Mouse (Mus musculus) myocyte (in vitro differentiated cells): ENCODE measurements around the gene Hps5. TPM values are rescaled to one million over a fixed set of nuclear protein-coding genes. Genes with fewer than 3 reads are reported as not detected.

Source experiments
- H3K27me3 ChIP-seq: one replicate; pipeline ENCODE4 v1.6.1; 2011; ENCODE audit not compliant: control insufficient read depth, insufficient read depth, insufficient read length
- H3K36me3 ChIP-seq: one replicate; pipeline ENCODE4 v1.6.1; 2011; ENCODE audit not compliant: control insufficient read depth, insufficient read depth
- H3K4me2 ChIP-seq: one replicate; pipeline ENCODE4 v1.6.1; 2011; ENCODE audit warnings: low read depth, control low read depth
- H3K4me3 ChIP-seq: one replicate; pipeline ENCODE4 v1.5.1; 2011; ENCODE audit warnings: mild to moderate bottlenecking, control low read depth, moderate library complexity
- H3K79me2 ChIP-seq: one replicate; pipeline ENCODE4 v1.6.1; 2011; ENCODE audit not compliant: control insufficient read depth, insufficient read depth
- H3ac ChIP-seq: one replicate; pipeline ENCODE4 v1.6.1; 2011; ENCODE audit not compliant: control insufficient read depth, insufficient read length
- CEBPB ChIP-seq: IDR thresholded peaks from 2 replicates; pipeline ENCODE4 v1.6.1; 2011; ENCODE audit warnings: mild to moderate bottlenecking, moderate library complexity; ENCODE audit not compliant: poor library complexity, insufficient read depth, severe bottlenecking
- E2F4 ChIP-seq: IDR thresholded peaks from one replicate; pipeline ENCODE4 v1.6.1; 2011; ENCODE audit warnings: mild to moderate bottlenecking, control low read depth, moderate library complexity; ENCODE audit not compliant: insufficient read depth
- MAX ChIP-seq: IDR thresholded peaks from one replicate; pipeline ENCODE4 v1.6.1; 2011; ENCODE audit warnings: low read depth, mild to moderate bottlenecking, control low read depth
- MYOD1 ChIP-seq, 3 experiments: IDR thresholded peaks; one replicate each; pipeline ENCODE4 v1.6.1; 2011; ENCODE audit warnings: control low read depth in 2 of 3, low read depth in 2 of 3, mild to moderate bottlenecking in 2 of 3, moderate library complexity in 1 of 3; ENCODE audit not compliant: insufficient read length in 2 of 3, control insufficient read depth in 1 of 3
- MYOG ChIP-seq, 3 experiments: IDR thresholded peaks; one replicate each; pipeline ENCODE4 v1.6.1; 2011; ENCODE audit warnings: control low read depth in 2 of 3, low read depth in 2 of 3, mild to moderate bottlenecking in 2 of 3; ENCODE audit not compliant: insufficient read length in 2 of 3, control insufficient read depth in 1 of 3, insufficient read depth in 1 of 3
- POLR2A ChIP-seq: IDR thresholded peaks from one replicate; pipeline ENCODE4 v1.6.1; 2011; ENCODE audit warnings: low read depth, mild to moderate bottlenecking, control low read depth, moderate library complexity; ENCODE audit not compliant: insufficient read length
- POLR2AphosphoS2 ChIP-seq: IDR thresholded peaks from one replicate; pipeline ENCODE4 v1.6.1; 2011; ENCODE audit warnings: low read depth, control low read depth; ENCODE audit not compliant: insufficient read length
- REST ChIP-seq: IDR thresholded peaks from one replicate; pipeline ENCODE4 v1.6.1; 2011; ENCODE audit warnings: mild to moderate bottlenecking, control low read depth, moderate library complexity; ENCODE audit not compliant: insufficient read depth, insufficient read length
- SRF ChIP-seq: IDR thresholded peaks from one replicate; pipeline ENCODE4 v1.6.1; 2011; ENCODE audit warnings: low read depth; ENCODE audit not compliant: control insufficient read depth, insufficient read length
- TCF12 ChIP-seq: IDR thresholded peaks from one replicate; pipeline ENCODE4 v1.6.1; 2011; ENCODE audit warnings: mild to moderate bottlenecking, control low read depth; ENCODE audit not compliant: poor library complexity, insufficient read depth, severe bottlenecking
- TCF3 ChIP-seq: IDR thresholded peaks from one replicate; pipeline ENCODE4 v1.6.1; 2011; ENCODE audit warnings: low read depth, control low read depth; ENCODE audit not compliant: insufficient read length
- USF1 ChIP-seq: IDR thresholded peaks from one replicate; pipeline ENCODE4 v1.6.1; 2011; ENCODE audit warnings: low read depth, mild to moderate bottlenecking, control low read depth, moderate library complexity
- polyA plus RNA-seq: library from polyadenylated mRNA; unstranded; fragments of >200 nt; fragmentation: generic; extraction: Trizol; gene quantifications from one replicate; pipeline ENCODE4 v1.2.1, GENCODE M21; 2012; ENCODE audit warnings: missing spikeins

Gene Hps5
- polyA plus RNA-seq, 1 experiment: 7.9 TPM

DNA sequence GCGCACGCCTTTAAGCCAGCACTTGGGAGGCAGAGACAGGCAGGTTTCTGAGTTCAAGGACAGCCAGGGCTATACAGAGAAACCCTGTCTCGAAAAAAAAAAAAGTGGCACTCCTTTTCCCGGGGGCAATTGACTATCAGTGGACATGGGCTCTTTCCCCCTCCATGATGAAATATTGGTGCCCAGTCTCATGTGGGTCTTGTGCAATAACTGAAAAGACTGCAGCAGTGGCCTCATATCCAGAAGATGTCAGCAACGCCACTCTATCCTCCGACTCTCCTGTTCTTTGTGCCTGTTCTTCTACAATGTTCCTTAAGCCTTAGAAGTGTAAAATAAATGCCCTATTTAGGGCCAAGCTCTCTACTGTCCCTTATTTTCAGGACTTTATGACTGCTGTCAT is 14.5 kb upstream of the Hps5 start:
- no peak overlapping the region for H3K4me3 ChIP-seq
- no peak overlapping the region for H3ac ChIP-seq
- no peak for TF ChIP-seq TCF12
- TF ChIP-seq SRF: no peak
- TF ChIP-seq POLR2A: no peak
- no peak for TF ChIP-seq CEBPB
- TF ChIP-seq USF1: no peak
- TF ChIP-seq REST: no peak
- no peak for TF ChIP-seq E2F4
- TF ChIP-seq MAX: no peak
- no peak for TF ChIP-seq POLR2AphosphoS2
- TF ChIP-seq MYOD1 (IDR thresholded peaks at IDR 0.05; ENCODE audit: control insufficient read depth in 1 of 3, insufficient read length in 2 of 3, low read depth in 2 of 3): no peak
- no peak for TF ChIP-seq MYOG (IDR thresholded peaks at IDR 0.05; ENCODE audit: control insufficient read depth in 1 of 3, insufficient read depth in 1 of 3, insufficient read length in 2 of 3, low read depth in 2 of 3)
- TF ChIP-seq TCF3: no peak
- no peak overlapping the region for H3K4me2 ChIP-seq
- H3K79me2 ChIP-seq: no peaks in the 10 kb centered on the region
- no peaks in the 10 kb centered on the region for H3K27me3 ChIP-seq
- H3K36me3 ChIP-seq: peaks cover 65% of the 10 kb centered on the region

DNA sequence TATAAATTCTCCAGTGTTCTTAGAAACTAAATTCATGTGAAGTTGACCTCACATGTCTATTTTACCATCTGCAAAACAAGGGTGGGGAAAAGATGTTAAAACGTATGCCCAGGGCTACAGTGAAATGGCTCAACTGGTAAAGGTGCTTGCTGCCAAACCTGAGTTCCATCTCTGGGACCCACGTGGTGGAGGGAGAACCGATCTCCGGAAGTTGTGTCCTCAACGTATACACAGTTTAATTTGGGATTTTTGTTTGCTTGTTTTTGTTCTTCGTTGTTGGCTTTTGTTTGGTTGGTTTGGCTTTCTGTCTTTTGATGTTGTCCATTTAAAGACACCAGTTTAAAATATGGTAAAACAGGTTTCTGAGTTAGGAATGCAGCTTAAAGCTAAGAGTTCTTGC is 915 bp upstream of the Hps5 start:
- no peak for TF ChIP-seq E2F4
- no peak for TF ChIP-seq TCF12
- no peak for TF ChIP-seq CEBPB
- no peak for TF ChIP-seq USF1
- no peak for TF ChIP-seq REST
- TF ChIP-seq MYOG (IDR thresholded peaks at IDR 0.05; ENCODE audit: control insufficient read depth in 1 of 3, insufficient read depth in 1 of 3, insufficient read length in 2 of 3, low read depth in 2 of 3): no peak
- TF ChIP-seq MAX: no peak
- no peak for TF ChIP-seq POLR2A
- TF ChIP-seq SRF: no peak
- no peak for TF ChIP-seq POLR2AphosphoS2
- TF ChIP-seq TCF3: no peak
- TF ChIP-seq MYOD1 (IDR thresholded peaks at IDR 0.05; ENCODE audit: control insufficient read depth in 1 of 3, insufficient read length in 2 of 3, low read depth in 2 of 3): no peak

DNA sequence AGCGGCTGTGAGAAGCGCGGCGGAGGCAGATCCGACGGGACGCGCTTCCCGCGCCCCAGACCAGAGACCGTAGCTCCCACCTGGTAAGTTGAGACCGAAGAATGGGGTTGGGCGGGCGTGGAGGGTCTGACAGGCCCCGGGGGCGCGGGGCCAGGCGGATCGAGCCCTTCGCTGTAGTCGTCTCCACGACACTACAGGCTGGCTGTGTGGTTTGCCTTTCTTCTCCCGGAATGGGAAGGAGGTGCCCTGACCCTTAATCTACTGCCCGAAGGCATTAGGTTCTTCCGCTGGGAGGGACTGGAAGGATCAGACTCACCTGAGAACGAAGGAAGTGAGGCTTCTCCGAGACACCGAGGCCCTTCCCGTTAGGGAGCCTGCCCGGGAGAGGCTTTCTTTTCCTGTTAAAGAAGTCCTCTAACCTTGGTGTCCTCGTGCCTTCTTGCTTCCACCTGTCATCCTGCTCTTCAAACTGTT is 379 bp upstream of the Hps5 start:
- H3K4me2 ChIP-seq: peak overlapping the region; percentile 83
- H3K4me3 ChIP-seq: peak overlapping the region; percentile 80
- H3K36me3 ChIP-seq: peaks cover 7% of the 10 kb centered on the region
- TF ChIP-seq SRF (no peak), MYOG (IDR thresholded peaks at IDR 0.05; ENCODE audit: control insufficient read depth in 1 of 3, insufficient read depth in 1 of 3, insufficient read length in 2 of 3, low read depth in 2 of 3) (no peak), MAX (no peak), TCF12 (no peak), POLR2A (no peak), POLR2AphosphoS2 (no peak), TCF3 (no peak), REST (no peak), CEBPB (no peak), MYOD1 (IDR thresholded peaks at IDR 0.05; ENCODE audit: control insufficient read depth in 1 of 3, insufficient read length in 2 of 3, low read depth in 2 of 3) (no peak), USF1 (no peak), E2F4 (no peak)
- H3K79me2 ChIP-seq: peaks cover 65% of the 10 kb centered on the region
- peak overlapping the region; percentile 85 for H3ac ChIP-seq
- H3K27me3 ChIP-seq: no peaks in the 10 kb centered on the region

More for the DNA sequence above, 915 bp upstream of the Hps5 start:
- peak overlapping the region; percentile 80 for H3K4me3 ChIP-seq
- no peaks in the 10 kb centered on the region for H3K27me3 ChIP-seq
- H3K4me2 ChIP-seq: peak overlapping the region; percentile 83
- H3K79me2 ChIP-seq: peaks cover 65% of the 10 kb centered on the region
- H3K36me3 ChIP-seq: peaks cover 12% of the 10 kb centered on the region
- H3ac ChIP-seq: peak overlapping the region; percentile 85

DNA sequence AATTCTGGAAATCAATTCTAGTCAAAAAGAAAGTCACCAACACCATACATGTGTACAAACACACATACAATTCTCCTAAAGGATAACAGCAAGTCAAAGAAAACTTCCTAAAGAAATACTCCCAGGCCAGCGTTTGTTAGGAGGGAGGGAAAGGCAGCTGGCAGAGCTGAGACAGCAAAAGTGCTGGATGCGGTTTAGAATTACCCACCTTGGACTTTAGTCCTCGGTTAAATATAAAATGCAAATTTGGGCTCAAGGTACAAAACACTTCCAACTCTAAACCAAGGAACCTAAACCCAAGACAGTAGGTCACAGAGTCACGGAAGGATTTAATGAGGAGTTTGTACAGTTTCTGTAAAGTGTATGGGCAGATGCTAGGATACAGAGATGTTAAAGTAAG is 2.0 kb downstream of the Hps5 start:
- no peak overlapping the region for H3K4me3 ChIP-seq
- no peak overlapping the region for H3ac ChIP-seq
- H3K4me2 ChIP-seq: peak overlapping the region; percentile 0
- H3K79me2 ChIP-seq: peaks cover 50% of the 10 kb centered on the region
- no peak for TF ChIP-seq TCF3
- no peak for TF ChIP-seq CEBPB
- H3K27me3 ChIP-seq: no peaks in the 10 kb centered on the region
- no peaks in the 10 kb centered on the region for H3K36me3 ChIP-seq

DNA sequence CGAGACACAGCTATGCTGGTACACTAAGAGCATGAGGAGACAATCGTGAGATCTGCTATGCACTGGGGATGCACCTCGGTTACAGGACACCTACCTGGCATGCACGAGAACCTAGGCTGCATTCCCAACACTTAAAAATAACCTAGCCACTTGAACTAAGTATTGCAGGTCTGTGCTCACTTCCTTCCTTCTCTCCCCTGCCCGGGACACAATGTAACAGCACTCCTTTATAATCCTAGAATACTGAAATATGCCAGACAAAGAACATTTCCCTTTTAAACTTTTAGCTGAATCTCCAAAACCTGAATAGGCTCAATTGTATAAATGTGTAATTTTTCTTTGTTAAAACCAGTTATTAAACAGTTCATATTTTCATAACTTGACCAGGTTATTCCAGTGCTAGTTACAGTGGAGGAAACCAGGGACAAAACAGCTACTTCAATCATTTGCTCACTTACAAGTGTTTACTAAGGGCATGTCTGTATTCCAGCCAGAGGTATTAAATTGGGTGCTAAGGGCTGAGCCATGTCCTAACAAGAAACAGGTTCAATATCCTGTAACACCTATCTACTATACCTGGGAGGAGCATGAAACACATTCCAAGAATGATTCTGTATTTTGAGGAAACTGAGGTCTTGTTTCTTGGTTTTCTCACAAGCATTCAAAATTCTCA is 6.6 kb downstream of the Hps5 start:
- Histone ChIP-seq H3ac (no peak overlapping the region), H3K4me3 (no peak overlapping the region), H3K36me3 (peaks cover 19% of the 10 kb centered on the region), H3K27me3 (no peaks in the 10 kb centered on the region), H3K4me2 (no peak overlapping the region), H3K79me2 (peaks cover 13% of the 10 kb centered on the region)
- TF ChIP-seq CEBPB (no peak), MAX (no peak), SRF (no peak), REST (no peak), POLR2A (no peak), POLR2AphosphoS2 (no peak), MYOG (IDR thresholded peaks at IDR 0.05; ENCODE audit: control insufficient read depth in 1 of 3, insufficient read depth in 1 of 3, insufficient read length in 2 of 3, low read depth in 2 of 3) (no peak)
